Mouse (Mus musculus) kidney, postnatal 36 days (tissue): ENCODE data around the gene Ssr1.
A peak's percentile ranks its signal among the peaks of the same experiment; 100 is the strongest.

Experiments used
- DNase-seq, 2 experiments: peaks; one replicate each; pipeline ENCODE4 v3.0.0; 2021 to 2022; ENCODE audit warnings: mixed read lengths in 2 of 2

Gene Ssr1

DNA sequence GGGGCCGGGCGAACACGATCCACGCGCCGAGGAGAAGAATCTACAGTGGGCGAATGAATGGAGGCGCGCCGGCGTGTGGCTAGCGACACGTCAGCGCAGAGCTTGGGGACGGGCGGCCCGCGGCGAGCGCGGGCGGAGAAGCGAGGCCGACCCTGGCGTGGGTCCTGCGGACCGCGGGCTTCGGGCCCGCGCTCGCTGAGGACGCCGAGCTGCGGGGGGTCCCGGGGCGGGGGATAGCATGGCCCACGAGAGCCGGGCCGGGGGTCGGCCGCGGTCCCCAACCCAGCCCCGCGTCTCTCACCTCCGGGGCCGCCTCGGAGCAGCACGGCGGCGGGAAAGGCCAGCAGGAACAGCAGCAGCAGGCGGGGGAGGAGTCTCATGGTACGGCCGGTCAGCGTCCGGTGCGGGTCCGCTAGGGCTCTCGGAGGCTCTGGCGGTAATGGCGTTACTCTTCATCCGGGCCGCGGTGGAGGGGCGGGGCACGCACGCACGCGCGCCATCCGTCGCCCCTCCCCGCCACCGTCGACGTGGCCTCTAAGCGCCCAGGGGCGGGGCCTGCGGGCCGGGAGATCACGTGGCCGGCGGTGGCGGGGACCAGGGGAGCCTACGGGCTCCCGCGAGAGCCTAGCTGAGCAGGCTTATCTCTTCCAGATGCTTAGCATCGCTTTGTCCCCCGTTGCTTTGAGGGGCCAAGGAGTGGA, at the start of gene Ssr1:
Gene Ssr1, minus strand, starts transcription at position 514 of the 701 bp plus-strand sequence.
- DNase-seq: peak; percentile 97 to 100

DNA sequence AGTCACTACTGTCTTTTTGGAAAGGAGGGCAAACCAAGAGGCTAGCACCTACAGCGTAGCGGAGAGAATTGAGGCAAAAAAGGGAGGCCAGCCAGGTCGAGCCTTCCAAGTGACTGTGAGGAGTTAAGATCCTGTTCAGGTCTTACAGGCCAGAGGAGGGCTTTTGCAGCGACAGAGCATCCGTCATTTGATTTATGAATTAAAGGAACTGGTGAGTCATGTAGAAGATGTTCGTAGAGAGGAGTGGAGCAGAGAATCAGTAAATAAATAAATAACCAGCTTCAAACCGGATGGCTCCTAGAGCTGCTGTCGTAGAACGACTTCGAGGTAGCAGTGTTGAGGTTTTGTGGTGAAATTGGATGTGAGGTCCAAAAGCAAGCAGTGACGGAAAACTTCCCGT, 43.8 kb upstream of the Ssr1 start:
- DNase-seq: peak; percentile 18 to 23

DNA sequence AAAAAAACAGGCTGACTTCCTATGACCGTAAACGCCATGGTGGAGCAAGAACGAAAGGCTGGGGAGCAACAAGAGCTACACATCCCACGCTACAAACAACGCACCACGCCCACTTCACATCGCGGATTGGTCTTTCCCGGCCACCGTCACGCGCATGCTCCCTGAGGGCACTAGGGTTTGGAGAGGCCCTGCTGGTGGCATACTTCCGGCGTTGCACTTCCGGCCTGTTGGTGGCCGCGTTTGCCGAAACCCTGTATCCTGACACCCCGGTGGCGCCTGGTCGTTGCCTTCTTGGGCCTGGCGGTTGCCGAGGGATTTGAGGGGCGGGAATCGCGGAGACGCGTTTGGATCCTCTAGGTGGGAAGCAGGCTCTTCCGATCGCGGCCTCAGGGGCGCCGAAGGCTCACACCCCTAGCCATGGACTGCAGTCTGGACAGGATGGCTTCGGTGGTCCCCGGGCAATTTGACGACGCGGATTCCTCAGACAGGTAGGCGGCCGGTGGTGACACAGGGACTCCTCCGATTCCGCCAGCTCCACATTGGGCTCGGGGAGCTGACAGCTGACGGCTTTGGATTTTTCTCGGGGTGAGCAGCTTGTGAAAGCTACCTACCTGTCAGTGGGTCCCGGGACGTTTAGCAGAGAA, 43.1 kb upstream of the Ssr1 start, which contains the start of gene Cage1:
Gene Cage1, minus strand, starts transcription at position 26 of the 644 bp plus-strand sequence.
- peak; percentile 97 for DNase-seq

DNA sequence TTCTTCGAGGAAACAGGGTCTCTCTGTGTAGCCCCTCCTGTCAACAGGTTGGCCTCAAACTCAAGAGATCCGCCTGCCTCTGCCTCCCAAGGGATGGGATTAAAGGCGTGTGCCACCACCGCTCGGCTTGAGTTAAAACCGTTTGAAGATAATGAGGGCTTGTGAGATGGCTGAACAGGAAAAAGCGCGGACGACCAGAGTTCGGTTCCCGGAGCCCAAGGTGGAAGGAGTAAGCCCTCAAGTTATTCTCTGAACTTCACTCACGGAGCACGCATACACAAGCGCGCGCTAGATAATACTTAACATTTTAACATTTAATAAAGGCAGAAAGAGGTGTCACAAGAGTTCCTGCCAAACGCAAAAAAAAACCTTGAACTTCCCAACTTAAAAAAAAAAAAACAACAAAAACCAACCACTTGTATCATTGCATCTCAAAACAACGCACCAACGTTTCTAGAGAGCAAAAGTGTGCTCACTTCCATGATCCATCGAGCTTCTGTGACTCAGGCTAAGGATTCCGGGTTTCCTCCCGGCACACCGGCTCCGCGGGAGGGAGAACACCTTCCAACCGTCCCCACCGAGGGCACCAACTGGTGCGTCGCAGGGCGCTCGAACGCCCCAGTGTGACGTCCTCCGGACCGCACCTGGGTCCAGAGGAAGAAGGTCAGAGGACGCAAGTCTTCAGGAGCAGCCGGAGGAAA, 42.5 kb upstream of the Ssr1 start, which contains the start of gene Riok1:
Gene Riok1, plus strand, starts transcription at position 653 of the 701 bp plus-strand sequence.
- DNase-seq: peak in 1 of 2 experiments; percentile 28

DNA sequence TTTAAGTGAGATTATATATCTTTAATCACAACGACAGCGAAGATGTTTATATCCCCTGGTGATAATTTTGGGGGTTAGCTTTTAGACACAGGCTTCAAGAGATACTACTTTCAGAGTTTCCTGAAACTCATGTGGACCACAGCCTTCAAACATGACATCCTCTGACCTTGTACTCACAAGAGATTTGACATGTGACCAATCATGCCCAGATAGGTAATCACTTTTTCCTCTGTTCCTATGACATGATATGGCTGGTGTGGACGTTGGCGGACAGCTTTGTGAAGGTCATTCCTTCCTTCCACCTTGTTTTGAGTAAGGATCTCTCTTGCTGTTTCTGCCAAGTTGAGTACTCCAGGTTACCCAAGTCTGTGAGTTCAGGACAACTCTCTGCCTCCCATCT, 34.4 kb upstream of the Ssr1 start:
- DNase-seq: no peak

DNA sequence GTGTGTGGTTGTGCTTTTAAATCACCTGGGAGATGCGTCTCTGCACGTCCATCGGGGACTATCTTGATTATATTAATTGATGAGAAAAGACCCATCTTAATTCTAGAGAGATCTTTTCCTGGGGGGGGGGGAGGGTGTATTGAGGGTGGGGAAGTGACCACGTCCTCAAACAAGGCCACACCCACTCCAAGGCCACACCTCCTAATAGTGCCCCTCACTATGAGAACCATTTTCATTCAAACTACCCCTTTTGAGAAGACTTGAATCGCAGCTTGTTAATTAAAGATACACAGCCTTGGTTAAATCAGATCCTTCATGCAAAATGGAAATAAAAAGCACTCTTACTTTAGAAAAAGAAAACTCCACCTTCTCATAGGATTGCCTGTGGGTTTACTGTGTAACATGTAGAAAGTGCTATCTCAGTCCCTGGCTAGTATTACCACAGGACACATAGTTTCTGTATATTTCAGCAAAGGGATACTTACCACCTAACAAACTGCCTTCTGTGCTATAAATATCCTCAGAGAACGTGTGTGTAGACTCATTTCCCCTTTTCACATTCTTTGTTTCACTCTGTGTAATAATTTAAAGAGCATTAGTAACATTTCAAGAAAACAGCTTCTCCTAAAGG, 33.7 kb upstream of the Ssr1 start:
- DNase-seq: no peak

DNA sequence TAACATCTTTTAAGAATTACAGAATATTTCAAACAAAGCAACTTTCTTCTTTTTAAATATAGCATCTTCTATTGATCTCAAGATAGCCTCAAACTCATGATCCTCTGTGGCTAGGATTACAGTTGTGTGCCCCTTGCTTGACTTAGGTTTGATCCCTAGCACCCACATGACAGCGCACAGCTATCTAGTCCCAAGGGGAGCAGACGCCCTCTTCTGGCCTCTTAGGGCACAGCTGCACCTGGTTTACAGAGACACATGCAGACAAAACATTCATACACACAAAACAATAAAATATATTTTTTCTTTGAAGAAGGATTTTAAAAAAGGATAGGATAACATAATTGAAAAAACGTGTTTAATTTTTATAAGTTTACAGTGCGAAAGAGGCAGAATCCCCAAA, 31.9 kb upstream of the Ssr1 start:
- peak in 1 of 2 experiments; percentile 27 for DNase-seq

DNA sequence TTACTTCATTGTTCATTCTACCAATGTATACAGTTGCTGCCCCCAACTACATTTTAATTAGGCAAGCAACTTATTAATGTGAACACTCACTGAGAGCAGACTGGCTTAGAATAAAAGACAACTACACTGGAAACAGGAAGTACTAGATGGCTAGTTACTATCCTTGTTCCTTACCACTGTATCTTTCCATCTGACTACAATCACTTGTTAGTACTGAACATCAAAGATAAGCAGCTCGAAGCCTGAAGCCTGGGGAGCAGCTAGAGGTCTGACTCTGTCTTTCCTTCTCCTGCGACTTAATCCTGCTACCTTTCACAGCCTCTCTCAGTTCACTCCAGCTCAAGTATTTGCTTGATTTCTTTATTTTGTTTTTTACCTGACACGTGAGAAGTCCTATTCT, 24.8 kb upstream of the Ssr1 start:
- DNase-seq: no peak

DNA sequence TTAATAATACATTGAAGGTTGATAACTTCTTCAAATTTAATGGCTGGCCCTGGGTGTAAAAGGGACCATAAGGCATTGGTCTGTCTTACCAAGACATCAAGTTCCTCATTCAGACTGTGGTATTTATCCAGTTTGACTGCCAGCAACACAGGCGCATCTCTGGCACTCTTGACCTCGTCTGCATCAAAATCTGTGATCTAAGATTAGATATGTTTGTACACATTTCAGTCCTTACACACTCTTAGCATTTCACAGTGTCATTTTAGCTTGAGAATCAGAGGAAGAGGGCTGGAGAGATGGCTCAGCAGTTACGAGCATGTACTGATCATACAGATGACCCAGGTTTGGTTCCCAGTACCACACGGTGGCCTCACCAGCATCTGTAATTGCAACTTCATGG, 21.6 kb upstream of the Ssr1 start:
- no peak for DNase-seq

DNA sequence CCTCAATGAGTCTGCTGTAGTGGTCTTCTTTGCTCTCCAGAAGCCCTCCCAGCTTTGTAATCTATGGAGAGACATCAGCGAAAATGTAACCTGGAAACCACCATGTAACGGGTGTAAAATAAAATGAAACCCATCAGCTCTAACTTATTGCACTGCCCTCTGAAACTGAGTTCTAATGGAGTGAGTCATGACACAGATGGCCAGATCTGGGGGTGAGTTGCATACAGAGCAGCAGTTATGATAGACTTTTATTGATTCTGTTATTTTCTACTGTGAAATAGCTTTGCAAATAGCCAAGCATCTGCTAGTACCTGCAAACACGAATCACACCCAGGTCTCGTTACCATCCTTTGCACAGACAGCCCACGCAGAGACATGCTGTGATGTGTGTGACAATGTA, 18.4 kb upstream of the Ssr1 start:
- no peak for DNase-seq

DNA sequence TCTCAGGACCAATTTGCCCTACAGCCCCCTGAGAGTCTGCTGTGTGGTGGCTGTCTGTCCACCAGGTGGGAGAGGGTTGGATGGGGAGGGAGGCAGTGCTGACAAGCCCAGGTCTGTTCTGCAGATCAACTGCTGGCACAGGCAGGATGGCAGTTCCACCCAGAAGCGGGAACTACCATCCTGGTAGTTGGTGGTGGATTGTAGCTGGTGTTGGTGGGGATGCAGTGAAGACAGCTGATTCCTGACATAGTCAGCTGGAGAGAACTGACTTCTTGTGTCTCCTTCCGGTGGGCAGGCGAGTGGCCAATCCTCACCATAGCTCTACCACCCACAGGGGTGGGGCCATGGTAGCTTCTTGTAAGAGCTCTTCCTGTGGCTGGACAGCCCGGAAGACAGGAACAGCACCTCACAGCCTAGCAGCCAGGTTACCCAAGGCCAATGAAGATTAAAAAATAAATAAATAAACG, 16.5 kb upstream of the Ssr1 start:
- no peak for DNase-seq

DNA sequence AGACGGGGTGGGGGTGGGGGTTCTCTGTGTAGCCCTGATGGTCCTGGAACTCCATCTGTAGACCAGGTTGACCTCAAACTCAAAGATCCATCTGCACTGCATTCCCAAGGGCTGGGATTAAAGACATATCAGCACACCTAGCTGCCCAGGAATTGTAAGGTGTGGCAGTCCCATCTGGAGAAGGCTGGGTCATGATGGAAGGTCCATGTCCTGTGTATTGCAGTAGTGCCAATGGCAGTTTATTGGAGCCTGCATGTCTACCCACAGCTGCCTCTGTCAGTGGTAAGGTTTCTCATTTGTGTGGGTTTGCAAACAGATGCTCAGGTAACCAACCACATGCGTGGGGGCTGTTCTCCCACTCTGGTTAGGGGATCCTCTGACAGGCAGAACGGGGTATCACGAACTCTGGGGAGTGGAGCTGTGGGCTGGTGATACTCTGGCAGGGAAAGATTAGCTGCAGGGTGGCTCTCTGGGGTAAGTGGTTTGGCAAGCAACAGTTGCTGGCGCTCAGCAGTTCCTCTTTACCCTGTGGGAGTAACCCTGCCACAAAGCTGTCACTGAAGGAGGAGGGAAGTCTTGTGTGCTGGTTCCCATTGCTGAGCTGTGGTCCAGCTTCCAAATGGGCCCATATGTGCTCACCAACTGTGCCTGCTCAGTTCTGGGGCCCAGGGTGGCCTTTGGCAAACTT, 15.8 kb upstream of the Ssr1 start:
- no peak for DNase-seq

DNA sequence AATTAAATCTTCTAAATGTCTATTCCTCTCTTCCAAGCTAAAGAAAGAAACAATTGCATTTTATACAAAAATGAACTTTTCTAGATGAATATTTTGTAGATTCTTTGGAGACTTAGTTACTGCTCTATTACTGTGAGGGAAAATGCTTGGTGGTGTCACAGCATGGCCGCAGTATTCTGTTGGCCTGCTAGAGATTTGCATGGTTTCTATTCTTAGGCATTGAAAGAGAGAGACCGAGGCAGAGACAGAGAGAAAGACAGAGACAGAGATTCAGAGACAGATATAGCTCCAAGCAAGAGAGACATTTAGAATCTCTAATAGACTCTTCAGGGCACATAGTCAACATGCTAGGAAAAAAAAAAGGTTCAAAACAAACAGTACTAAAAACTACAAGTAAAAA, 14.0 kb upstream of the Ssr1 start:
- no peak for DNase-seq

DNA sequence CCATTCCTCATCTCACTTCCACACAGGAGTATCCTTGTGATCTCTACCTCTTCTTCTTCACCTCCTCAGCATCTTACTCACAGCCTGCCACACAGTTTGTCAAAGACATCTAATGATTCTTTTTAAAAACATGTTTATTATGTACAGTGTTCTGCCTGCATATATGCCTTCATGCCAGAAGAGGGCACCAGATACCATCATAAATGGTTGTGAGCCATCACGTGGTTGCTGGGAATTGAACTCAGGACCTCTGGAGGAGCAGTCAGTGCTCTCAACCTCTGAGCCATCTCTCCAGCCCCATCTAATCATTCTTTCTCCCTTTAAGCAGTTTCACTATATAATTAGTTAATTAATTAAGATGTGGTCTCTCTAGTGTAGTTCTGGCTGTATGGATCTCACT, 8.4 kb upstream of the Ssr1 start:
- no peak for DNase-seq

DNA sequence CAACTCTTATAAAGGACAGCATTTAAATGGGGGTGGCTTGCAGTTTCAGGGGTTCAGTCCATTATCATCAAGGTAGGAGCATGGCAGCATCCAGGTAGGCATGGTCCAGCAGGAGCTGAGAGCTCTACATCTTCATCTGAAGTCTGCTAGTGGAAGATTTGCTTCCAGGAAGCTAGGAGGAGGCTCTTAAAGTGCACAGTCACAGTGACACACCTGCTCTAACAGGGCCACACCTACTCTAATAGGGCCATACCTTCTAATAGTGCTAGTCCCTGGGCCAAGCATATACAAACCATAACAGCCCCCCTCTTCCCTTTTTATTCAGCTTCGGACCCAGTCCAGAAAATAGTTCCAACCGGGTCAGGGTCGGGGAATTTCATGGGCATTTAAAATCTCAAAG, 5.7 kb upstream of the Ssr1 start:
- DNase-seq: no peak

DNA sequence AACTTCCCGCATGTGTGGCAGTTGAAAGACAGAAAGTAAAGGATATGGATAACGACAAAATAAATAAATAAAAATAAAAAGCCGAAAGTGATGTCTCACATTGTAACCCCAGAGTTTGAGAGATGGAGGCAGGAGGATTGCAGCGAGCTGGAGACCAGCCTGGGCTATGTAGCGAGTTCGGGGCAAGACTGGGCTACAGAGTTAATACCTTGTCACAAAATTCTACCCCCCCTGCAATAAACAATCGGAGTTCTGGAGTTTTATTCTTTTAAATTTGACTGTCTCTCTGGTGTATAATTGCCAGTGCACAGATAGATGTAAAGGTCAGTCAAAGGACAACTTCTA, 360 bp upstream of the Ssr1 start:
- DNase-seq: no peak

DNA sequence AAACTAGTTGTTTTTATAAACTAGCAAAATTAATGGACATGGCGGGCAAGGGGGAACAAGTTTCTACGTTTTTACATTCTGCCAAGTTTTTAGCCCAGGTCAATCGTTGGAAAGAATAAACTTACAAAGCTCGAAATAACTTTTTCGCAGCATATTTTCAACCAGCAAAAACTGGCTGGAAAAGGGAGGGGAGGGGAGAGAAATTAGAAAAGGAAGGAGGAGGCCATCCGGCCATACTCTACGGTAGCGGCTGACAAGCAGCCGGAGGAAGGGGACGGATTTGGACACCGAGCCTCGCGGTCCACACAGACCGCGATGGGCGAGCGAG, 677 bp downstream of the Ssr1 start:
- no peak for DNase-seq

DNA sequence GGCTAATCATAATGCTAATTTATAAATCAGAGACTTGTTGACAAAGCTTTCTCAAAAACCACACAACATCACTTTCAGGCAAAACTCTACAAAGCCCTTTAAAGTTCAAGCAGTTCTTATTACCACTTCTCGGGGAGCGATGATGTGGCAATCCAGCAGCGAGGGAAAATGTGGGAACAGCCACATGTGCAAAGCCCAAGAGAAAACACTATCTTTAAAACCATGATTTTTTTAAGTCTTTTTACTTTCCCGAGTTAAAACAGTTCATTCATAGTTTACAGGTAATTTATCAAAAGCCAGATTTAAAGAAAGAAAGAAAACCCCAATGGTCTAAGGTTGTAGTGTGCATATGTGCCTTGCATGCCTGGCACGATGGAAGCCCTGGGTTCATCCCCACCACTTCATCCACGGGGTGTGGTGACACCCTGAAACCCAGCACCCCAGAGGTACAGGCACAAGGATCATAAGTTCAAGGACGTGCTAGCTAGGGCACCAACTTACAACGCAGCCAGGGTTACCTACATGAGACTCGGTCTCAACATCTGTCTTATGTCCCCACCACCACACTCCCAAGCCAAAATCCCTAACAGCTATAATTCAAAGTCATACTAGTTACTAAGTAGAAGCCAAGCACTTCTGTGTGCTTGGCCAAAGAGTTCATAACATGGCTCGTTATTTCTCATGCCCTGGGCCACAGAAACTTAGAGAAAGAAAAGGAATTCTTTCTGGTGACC, 1.2 kb downstream of the Ssr1 start:
- DNase-seq: no peak

DNA sequence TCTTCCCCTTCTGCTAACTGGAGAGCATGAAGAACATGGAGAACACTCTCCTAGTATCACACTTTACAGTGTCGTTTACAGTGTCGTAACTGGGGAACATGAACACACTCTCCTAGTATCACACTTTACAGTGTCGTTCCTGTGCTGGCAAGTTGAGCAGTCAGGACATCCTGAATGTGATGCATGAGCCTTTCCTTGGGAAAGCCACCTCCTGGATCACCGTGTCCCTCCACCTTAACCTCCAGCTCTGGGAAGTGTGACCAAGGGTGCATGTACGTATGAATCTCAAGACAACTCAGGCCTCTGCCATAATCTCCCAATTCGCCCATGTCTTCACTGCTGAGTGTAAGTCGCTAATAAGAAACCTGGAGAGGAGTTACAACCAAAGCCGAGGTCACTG, 4.3 kb downstream of the Ssr1 start:
- DNase-seq: no peak

DNA sequence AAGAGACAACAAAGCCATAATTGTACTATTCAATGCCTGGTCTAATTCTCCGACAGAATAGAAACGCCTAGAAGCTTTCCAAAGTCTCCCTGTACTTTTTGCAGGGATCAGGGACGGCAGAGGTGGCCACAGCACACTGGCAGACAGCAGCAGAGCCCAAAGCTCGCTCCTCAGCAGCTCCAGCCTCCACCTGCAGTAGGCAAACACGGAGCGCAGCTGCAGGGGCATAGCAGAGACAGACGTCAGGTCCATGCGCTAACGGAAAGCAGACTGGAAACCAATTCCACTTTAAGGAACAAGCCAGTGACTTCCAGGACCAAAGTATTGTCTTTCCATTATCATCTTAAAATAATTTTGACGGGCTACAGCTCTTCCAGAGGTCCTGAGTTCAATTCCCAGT, 7.9 kb downstream of the Ssr1 start:
- no peak for DNase-seq

DNA sequence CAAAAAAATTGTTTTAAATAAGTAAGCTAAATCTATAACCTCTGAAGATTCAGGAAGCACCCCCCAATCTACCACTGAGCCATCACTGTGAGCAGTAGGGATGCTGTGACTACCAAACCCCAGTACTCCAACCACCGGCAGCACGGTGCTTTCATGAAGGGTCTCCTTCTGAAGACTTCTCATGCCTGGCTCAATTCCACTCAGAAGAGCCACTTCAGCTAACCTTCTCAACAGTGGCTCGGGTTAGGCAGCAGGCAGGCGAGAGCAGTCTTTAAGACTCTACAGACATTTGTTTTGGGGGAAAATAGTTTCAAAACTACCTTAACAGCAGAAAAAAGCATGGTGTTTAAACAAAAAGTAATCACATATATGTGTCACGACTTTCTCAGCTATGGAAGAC, 13.0 kb downstream of the Ssr1 start:
- no peak for DNase-seq

DNA sequence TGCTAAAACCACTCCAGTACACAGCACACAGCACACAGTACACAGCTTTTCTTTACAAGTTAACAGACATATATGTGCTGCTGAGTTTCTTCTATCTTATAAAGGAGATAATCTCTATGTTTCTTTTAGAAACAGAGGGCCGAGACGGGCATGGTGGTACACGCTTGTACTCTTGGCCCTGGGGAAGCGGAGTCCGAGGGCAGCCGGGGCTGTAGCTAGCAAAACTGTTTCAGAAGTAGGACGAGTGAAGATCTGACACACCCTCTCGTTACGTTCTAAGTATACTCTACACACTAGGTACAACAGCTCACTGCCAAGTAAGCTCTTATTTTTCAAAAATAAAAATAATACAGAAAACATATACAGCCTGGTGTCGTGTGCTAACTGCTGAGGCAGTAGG, 13.7 kb downstream of the Ssr1 start:
- DNase-seq: no peak
